Mouse (Mus musculus): ENCODE measurements at regions not wholly inside any gene's neighbourhood (a gene's known extent, or its start where the extent isn't known, plus 50 kb on each side); places are given as distances from the start of the nearest gene placed in this dataset.

- Histone ChIP-seq H3K4me1 (peaks cover 9% of the 10 kb centered on the region), H3K36me3 (no peaks in the 10 kb centered on the region), H3K9ac (replicated peaks) (no peak overlapping the region), H3K4me2 (no peak overlapping the region), H3K27me3 (replicated peaks) (no peaks in the 10 kb centered on the region), H3K9me3 (replicated peaks) (no peaks in the 10 kb centered on the region), H3K4me3 (replicated peaks) (no peak overlapping the region), H3K27ac (replicated peaks) (no peak overlapping the region)
- no peak for ATAC-seq (ENCODE audit: low FRiP score)
- WGBS = 91% methylated on average over 6 of the region's 6 CpGs
These were observed 509.0 kb downstream of the Adam3 start for GRCm38 (mm10) chr8:24216655-24217054.

GRCm38 (mm10) chr8:24215510-24216138 is 510.0 kb downstream of the Adam3 start:
- Histone ChIP-seq H3K4me1 (peaks cover 9% of the 10 kb centered on the region), H3K9ac (replicated peaks) (no peak overlapping the region), H3K36me3 (no peaks in the 10 kb centered on the region), H3K4me3 (replicated peaks) (no peak overlapping the region), H3K4me2 (no peak overlapping the region), H3K27me3 (replicated peaks) (no peaks in the 10 kb centered on the region), H3K27ac (replicated peaks) (no peak overlapping the region), H3K9me3 (replicated peaks) (no peaks in the 10 kb centered on the region)
- 61% methylated on average over 9 of the region's 9 CpGs for WGBS
- no peak for ATAC-seq (ENCODE audit: low FRiP score)

GRCm38 (mm10) chr8:24214315-24214714 is 511.3 kb downstream of the Adam3 start:
- H3K9me3 ChIP-seq (replicated peaks) = no peaks in the 10 kb centered on the region
- ATAC-seq (ENCODE audit: low FRiP score) = no peak
- H3K27me3 ChIP-seq (replicated peaks) = no peaks in the 10 kb centered on the region
- 79% methylated on average over 4 of the region's 4 CpGs for WGBS
- no peak overlapping the region for H3K4me2 ChIP-seq
- no peak overlapping the region for H3K27ac ChIP-seq (replicated peaks)
- H3K36me3 ChIP-seq = no peaks in the 10 kb centered on the region
- H3K4me3 ChIP-seq (replicated peaks) = no peak overlapping the region
- peaks cover 7% of the 10 kb centered on the region for H3K4me1 ChIP-seq
- no peak overlapping the region for H3K9ac ChIP-seq (replicated peaks)

- no peak overlapping the region for H3K4me2 ChIP-seq
- 91% methylated on average over 3 of the region's 3 CpGs for WGBS
- no peaks in the 10 kb centered on the region for H3K27me3 ChIP-seq (replicated peaks)
- H3K4me3 ChIP-seq (replicated peaks) = no peak overlapping the region
- ATAC-seq (ENCODE audit: low FRiP score) = no peak
- no peak overlapping the region for H3K9ac ChIP-seq (replicated peaks)
- H3K27ac ChIP-seq (replicated peaks) = no peak overlapping the region
- H3K4me1 ChIP-seq = peaks cover 7% of the 10 kb centered on the region
- H3K36me3 ChIP-seq = no peaks in the 10 kb centered on the region
- H3K9me3 ChIP-seq (replicated peaks) = no peaks in the 10 kb centered on the region
These were observed 513.1 kb downstream of the Adam3 start for GRCm38 (mm10) chr8:24212216-24213200.

- no peak overlapping the region for H3K4me3 ChIP-seq (replicated peaks)
- no peaks in the 10 kb centered on the region for H3K9me3 ChIP-seq (replicated peaks)
- no peaks in the 10 kb centered on the region for H3K36me3 ChIP-seq
- H3K4me1 ChIP-seq = peaks cover 7% of the 10 kb centered on the region
- no peaks in the 10 kb centered on the region for H3K27me3 ChIP-seq (replicated peaks)
- no peak for ATAC-seq (ENCODE audit: low FRiP score)
- no peak overlapping the region for H3K9ac ChIP-seq (replicated peaks)
- no peak overlapping the region for H3K27ac ChIP-seq (replicated peaks)
- WGBS = 80% methylated on average over 1 of the region's 1 CpGs
- no peak overlapping the region for H3K4me2 ChIP-seq
These were observed 514.6 kb downstream of the Adam3 start for GRCm38 (mm10) chr8:24211091-24211490.

All from neural tube, embryonic 15.5 days (tissue).